Mouse (Mus musculus) left cerebral cortex, postnatal 14 days (tissue): ENCODE results near the gene Ang5. TPM values are rescaled to one million over a fixed set of nuclear protein-coding genes. Genes with fewer than 3 reads are reported as not detected.

ENCODE experiments used
- total RNA-seq, 2 experiments: library from RNA; stranded (reverse); gene quantifications; 2 replicates each; pipeline ENCODE4 v1.2.3; 2021

Gene Ang5
- total RNA-seq, 2 experiments from 2014 or later = not detected

Other genes starting within 250 kb of the Ang5 start
- gene Gm16506, start 229.6 kb upstream of the Ang5 start, total RNA-seq = not detected
- gene Gm6526, start 209.2 kb upstream of the Ang5 start, total RNA-seq = not detected
- gene Gm8180, start 172.3 kb upstream of the Ang5 start, total RNA-seq = not detected
- not detected for gene Ear1, start 81.6 kb upstream of the Ang5 start, total RNA-seq
- not detected for gene Ear10, start 33.5 kb upstream of the Ang5 start, total RNA-seq
- under 1 TPM in 1 of 2 experiments, not detected in 1; 0.17 TPM for gene Gm8113, start 31.7 kb upstream of the Ang5 start, total RNA-seq
- gene Ang6, start 45.2 kb downstream of the Ang5 start, total RNA-seq = not detected
- gene Ear2, start 145.6 kb downstream of the Ang5 start, total RNA-seq = 1 to 10 TPM in 1 of 2 experiments, under 1 TPM in 1; 0.66 to 1.1 TPM
- gene Gm3327, start 166.8 kb downstream of the Ang5 start, total RNA-seq = not detected
- not detected for gene Gm8212, start 240.6 kb downstream of the Ang5 start, total RNA-seq